Mouse (Mus musculus): ENCODE data around the gene Olfr345. TPM values are rescaled to one million over a fixed set of nuclear protein-coding genes. Genes with fewer than 3 reads are reported as not detected.

The Olfr345 gene
- not detected in 2 replicates for total RNA-seq (2014; rRNA removed; ENCODE audit: low replicate concordance)
- not detected in 2 replicates for polyA plus RNA-seq (2015; fragmentation: Nextera tagmentation; extraction: Ambion mirVana)

GRCm38 (mm10) chr2:36639741-36640140, at the start of gene Olfr345:
Gene Olfr345 (plus strand): TSS chr2:36640041.
- H3K27ac ChIP-seq (ENCODE audit: low read depth): no peak within 1 kb of the TSS
- no peak within 1 kb of the TSS for H3K4me3 ChIP-seq (ENCODE audit: low read depth, low read length)
- H3K9ac ChIP-seq (replicated peaks; ENCODE audit: low read depth, low read length): no peak within 1 kb of the TSS
- H3K27me3 ChIP-seq (ENCODE audit: control insufficient read depth, insufficient read depth, low read length): no peaks in the 10 kb centered on the region
- TF ChIP-seq CTCF (IDR thresholded peaks at IDR 0.05; ENCODE audit: low read depth) (no peak), EP300 (IDR thresholded peaks at IDR 0.05; ENCODE audit: low read depth) (no peak)
- DNase-seq (ENCODE audit: low spot score): no peak
- H3K4me2 ChIP-seq (ENCODE audit: low read depth, low read length): no peak within 1 kb of the TSS
- 63% methylated on average over 1 of the region's 1 CpGs for WGBS
- peaks cover 6% of the 10 kb centered on the region; the same call in 1 of the 2 replicates for H3K9me3 ChIP-seq (replicated peaks; ENCODE audit: control insufficient read depth, low read length)
- H3K4me1 ChIP-seq (ENCODE audit: control insufficient read depth, insufficient read depth): no peaks in the 10 kb centered on the region
- no peak for ATAC-seq (ENCODE audit: insufficient read depth, low read depth)
- H3K36me3 ChIP-seq (replicated peaks; ENCODE audit: control insufficient read depth, insufficient read depth, low read length): no peaks in the 10 kb centered on the region

GRCm38 (mm10) chr2:36685488-36685887, 45.6 kb downstream of the Olfr345 start, which contains the start of gene Olfr346:
Gene Olfr346 (plus strand): TSS chr2:36685788.
- DNase-seq (ENCODE audit: low spot score) (no peak), ATAC-seq (ENCODE audit: insufficient read depth, low read depth) (no peak)
- Histone ChIP-seq H3K27me3 (ENCODE audit: control insufficient read depth, insufficient read depth, low read length) (no peaks in the 10 kb centered on the region), H3K36me3 (replicated peaks; ENCODE audit: control insufficient read depth, insufficient read depth, low read length) (no peaks in the 10 kb centered on the region), H3K4me3 (ENCODE audit: low read depth, low read length) (no peak within 1 kb of the TSS), H3K9ac (replicated peaks; ENCODE audit: low read depth, low read length) (no peak within 1 kb of the TSS), H3K4me1 (ENCODE audit: control insufficient read depth, insufficient read depth) (no peaks in the 10 kb centered on the region), H3K27ac (ENCODE audit: low read depth) (no peak within 1 kb of the TSS), H3K9me3 (replicated peaks; ENCODE audit: control insufficient read depth, low read length) (no peaks in the 10 kb centered on the region), H3K4me2 (ENCODE audit: low read depth, low read length) (no peak within 1 kb of the TSS)
- TF ChIP-seq CTCF (IDR thresholded peaks at IDR 0.05; ENCODE audit: low read depth): no peak
- no peak for TF ChIP-seq EP300 (IDR thresholded peaks at IDR 0.05; ENCODE audit: low read depth)
- WGBS: 79% methylated on average over 1 of the region's 1 CpGs

Other genes starting within 250 kb of the Olfr345 start
- not detected in 2 replicates for gene Olfr339, start 221.1 kb upstream of the Olfr345 start, total RNA-seq (2014; rRNA removed; ENCODE audit: low replicate concordance)
- gene Olfr339, start 221.1 kb upstream of the Olfr345 start, polyA plus RNA-seq (2015; fragmentation: Nextera tagmentation; extraction: Ambion mirVana): not detected in 2 replicates
- gene Olfr340, start 187.5 kb upstream of the Olfr345 start, total RNA-seq (2014; rRNA removed; ENCODE audit: low replicate concordance): not detected in 2 replicates
- gene Olfr340, start 187.5 kb upstream of the Olfr345 start, polyA plus RNA-seq (2015; fragmentation: Nextera tagmentation; extraction: Ambion mirVana): not detected in 2 replicates
- gene Olfr341, start 157.6 kb upstream of the Olfr345 start, total RNA-seq (2014; rRNA removed; ENCODE audit: low replicate concordance): not detected in 2 replicates
- gene Olfr341, start 157.6 kb upstream of the Olfr345 start, polyA plus RNA-seq (2015; fragmentation: Nextera tagmentation; extraction: Ambion mirVana): not detected in 2 replicates
- not detected in 2 replicates for gene Olfr342, start 115.0 kb upstream of the Olfr345 start, total RNA-seq (2014; rRNA removed; ENCODE audit: low replicate concordance)
- not detected in 2 replicates for gene Olfr342, start 115.0 kb upstream of the Olfr345 start, polyA plus RNA-seq (2015; fragmentation: Nextera tagmentation; extraction: Ambion mirVana)
- not detected in 2 replicates for gene Olfr344, start 73.4 kb upstream of the Olfr345 start, total RNA-seq (2014; rRNA removed; ENCODE audit: low replicate concordance)
- not detected in 2 replicates for gene Olfr344, start 73.4 kb upstream of the Olfr345 start, polyA plus RNA-seq (2015; fragmentation: Nextera tagmentation; extraction: Ambion mirVana)
- not detected in 2 replicates for gene Olfr346, start 45.7 kb downstream of the Olfr345 start, total RNA-seq (2014; rRNA removed; ENCODE audit: low replicate concordance)
- not detected in 2 replicates for gene Olfr346, start 45.7 kb downstream of the Olfr345 start, polyA plus RNA-seq (2015; fragmentation: Nextera tagmentation; extraction: Ambion mirVana)
- not detected in 2 replicates for gene Olfr347, start 91.9 kb downstream of the Olfr345 start, total RNA-seq (2014; rRNA removed; ENCODE audit: low replicate concordance)
- not detected in 2 replicates for gene Olfr347, start 91.9 kb downstream of the Olfr345 start, polyA plus RNA-seq (2015; fragmentation: Nextera tagmentation; extraction: Ambion mirVana)
- gene Olfr348, start 144.2 kb downstream of the Olfr345 start, total RNA-seq (2014; rRNA removed; ENCODE audit: low replicate concordance): not detected in 2 replicates
- gene Olfr348, start 144.2 kb downstream of the Olfr345 start, polyA plus RNA-seq (2015; fragmentation: Nextera tagmentation; extraction: Ambion mirVana): not detected in 2 replicates
- gene Olfr50, start 150.5 kb downstream of the Olfr345 start, total RNA-seq (2014; rRNA removed; ENCODE audit: low replicate concordance): not detected in 2 replicates
- not detected in 2 replicates for gene Olfr50, start 150.5 kb downstream of the Olfr345 start, polyA plus RNA-seq (2015; fragmentation: Nextera tagmentation; extraction: Ambion mirVana)
- not detected in 2 replicates for gene Olfr3, start 177.0 kb downstream of the Olfr345 start, total RNA-seq (2014; rRNA removed; ENCODE audit: low replicate concordance)
- not detected in 2 replicates for gene Olfr3, start 177.0 kb downstream of the Olfr345 start, polyA plus RNA-seq (2015; fragmentation: Nextera tagmentation; extraction: Ambion mirVana)
- not detected in 2 replicates for gene Olfr350, start 206.3 kb downstream of the Olfr345 start, total RNA-seq (2014; rRNA removed; ENCODE audit: low replicate concordance)
- not detected in 2 replicates for gene Olfr350, start 206.3 kb downstream of the Olfr345 start, polyA plus RNA-seq (2015; fragmentation: Nextera tagmentation; extraction: Ambion mirVana)
- not detected in 2 replicates for gene Olfr351, start 222.6 kb downstream of the Olfr345 start, total RNA-seq (2014; rRNA removed; ENCODE audit: low replicate concordance)
- gene Olfr351, start 222.6 kb downstream of the Olfr345 start, polyA plus RNA-seq (2015; fragmentation: Nextera tagmentation; extraction: Ambion mirVana): not detected in 2 replicates
- gene Olfr352, start 228.4 kb downstream of the Olfr345 start, total RNA-seq (2014; rRNA removed; ENCODE audit: low replicate concordance): not detected in 2 replicates
- not detected in 2 replicates for gene Olfr352, start 228.4 kb downstream of the Olfr345 start, polyA plus RNA-seq (2015; fragmentation: Nextera tagmentation; extraction: Ambion mirVana)

All from heart, postnatal 0 days (tissue).